8 mouse cellular contexts compared by ENCODE assay signal in the genomic region with DNA sequence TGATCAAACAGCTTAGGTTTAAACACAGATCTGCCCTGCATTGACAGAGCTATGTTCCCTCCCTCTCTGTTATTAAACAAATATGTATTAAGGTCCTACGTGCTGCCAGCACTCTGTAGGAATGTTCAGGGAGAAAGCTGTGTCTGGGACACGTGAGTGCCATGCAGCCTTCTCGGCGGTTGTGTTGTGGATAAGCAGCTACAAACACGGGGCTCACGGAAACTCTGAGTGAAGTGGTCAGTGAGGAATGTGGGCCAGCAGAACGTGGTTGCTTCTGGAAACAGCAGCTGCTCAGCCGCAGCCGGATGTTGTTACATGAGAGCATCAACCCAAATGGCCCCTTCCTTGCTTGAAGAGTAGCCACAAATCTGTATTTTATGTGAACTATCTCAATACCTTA.
A peak's percentile ranks its signal among the peaks of the same experiment; 100 is the strongest.
DNase-seq lines count a peak whose midpoint lies in the region; ATAC-seq and TF ChIP-seq lines count a peak whose summit lies in the region.

No protein-coding gene starts in this region.

- dilution Hi-C loops in CH12.LX (cut with MboI; ENCODE audit: extremely low pct_ligation_motif_present, extremely low pct_unique_long_range_greater_than_20kb, low sequenced_read_pairs) = no loop called here

- no peak overlapping the region for H3K4me2 ChIP-seq in CH12.LX (ENCODE audit: insufficient read depth, low read depth, poor library complexity, severe bottlenecking)
- no peak overlapping the region for H3K4me2 ChIP-seq in embryonic facial prominence, embryonic 13.5 days
- no peak overlapping the region for H3K4me2 ChIP-seq in intestine, embryonic 16.5 days (ENCODE audit: low read depth, low read length)

- in situ Hi-C loops in CH12.LX (cut with MboI; ENCODE audit: low pct_ligation_motif_present, low pct_unique_long_range_greater_than_20kb, low sequenced_read_pairs) = no loop called here

- H3K4me1 ChIP-seq in CH12.LX (ENCODE audit: control insufficient read depth in 1 of 2, insufficient read depth in 2 of 2) = peaks cover 9 to 17% of the 10 kb centered on the region in 2 experiments
- H3K4me1 ChIP-seq in embryonic facial prominence, embryonic 13.5 days = peaks cover 10% of the 10 kb centered on the region; the same call in 1 of the 2 replicates
- peaks cover 2% of the 10 kb centered on the region; the same call in 1 of the 2 replicates for H3K4me1 ChIP-seq in intestine, embryonic 16.5 days (ENCODE audit: control insufficient read depth, insufficient read depth, low read length)

- no peaks in the 10 kb centered on the region for H3K27me3 ChIP-seq in CH12.LX (replicated peaks)
- no peaks in the 10 kb centered on the region for H3K27me3 ChIP-seq in embryonic facial prominence, embryonic 13.5 days
- H3K27me3 ChIP-seq in intestine, embryonic 16.5 days (replicated peaks; ENCODE audit: control insufficient read depth, insufficient read depth, low read length) = no peaks in the 10 kb centered on the region

- peak; percentile 32; the same call in 1 of the 2 replicates for ATAC-seq in embryonic facial prominence, embryonic 13.5 days (ENCODE audit: insufficient number of reproducible peaks, insufficient read depth, low FRiP score, low TSS enrichment, low read depth)
- ATAC-seq in intestine, embryonic 16.5 days = peak; percentile 73

- no peak overlapping the region for H3K9ac ChIP-seq in CH12.LX (ENCODE audit: insufficient read depth, low read depth)
- no peak overlapping the region for H3K9ac ChIP-seq in embryonic facial prominence, embryonic 13.5 days
- no peak overlapping the region for H3K9ac ChIP-seq in intestine, embryonic 16.5 days (ENCODE audit: low read depth, low read length)

- no peaks in the 10 kb centered on the region for H3K9me3 ChIP-seq in CH12.LX (replicated peaks; ENCODE audit: low read length)
- no peaks in the 10 kb centered on the region for H3K9me3 ChIP-seq in embryonic facial prominence, embryonic 13.5 days
- no peaks in the 10 kb centered on the region for H3K9me3 ChIP-seq in intestine, embryonic 16.5 days (ENCODE audit: control insufficient read depth, low read length)

- DNase-seq in CH12.LX (ENCODE audit: extremely low read depth) (no peak), adipocyte (ENCODE audit: low spot score) (no peak)
- DNase-seq in mesoderm, embryonic 11.5 days (ENCODE audit: low read depth, low spot score) = peak; percentile 12
- DNase-seq in urinary bladder, postnatal 14 days (ENCODE audit: low spot score) = no peak
- no peak for DNase-seq in adrenal gland, postnatal 14 days
- no peak for DNase-seq in retina, postnatal 1 day

- TF ChIP-seq EP300 in CH12.LX (IDR thresholded peaks at IDR 0.05; ENCODE audit: low read length) = no peak

- TF ChIP-seq CTCF in CH12.LX (conservative IDR thresholded peaks at IDR 0.05 in 1 of 2, IDR thresholded peaks at IDR 0.05 in 1 of 2; ENCODE audit: low read depth in 2 of 2, low read length in 2 of 2) = no peak

- TF ChIP-seq POLR2A in CH12.LX (IDR thresholded peaks at IDR 0.05; ENCODE audit: low read depth, low read length) = no peak

- WGBS in embryonic facial prominence, embryonic 13.5 days = 34% methylated on average over 9 of the region's 9 CpGs
- 23% methylated on average over 9 of the region's 9 CpGs for WGBS in intestine, embryonic 16.5 days

- no peaks in the 10 kb centered on the region for H3K79me2 ChIP-seq in CH12.LX (replicated peaks; ENCODE audit: control insufficient read depth, extremely low read depth, insufficient read depth, poor library complexity, severe bottlenecking)

- TF ChIP-seq RAD21 in CH12.LX (IDR thresholded peaks at IDR 0.05; ENCODE audit: low read depth, low read length) = no peak

- H3K27ac ChIP-seq in CH12.LX (ENCODE audit: insufficient read depth, low read depth) = no peak overlapping the region
- H3K27ac ChIP-seq in embryonic facial prominence, embryonic 13.5 days = 0 out of 2 replicates have a peak overlapping the region, but pooled peaks have one; percentile 40
- H3K27ac ChIP-seq in intestine, embryonic 16.5 days (ENCODE audit: low read length) = peak overlapping the region; percentile 37; the same call in 1 of the 2 replicates

- no peak overlapping the region for H3K4me3 ChIP-seq in CH12.LX (replicated peaks in 1 of 3; ENCODE audit: low read depth in 2 of 3, low read length in 2 of 3, poor library complexity in 1 of 3)
- H3K4me3 ChIP-seq in embryonic facial prominence, embryonic 13.5 days = no peak overlapping the region
- H3K4me3 ChIP-seq in intestine, embryonic 16.5 days (ENCODE audit: low read length) = no peak overlapping the region

- no peaks in the 10 kb centered on the region for H3K36me3 ChIP-seq in CH12.LX (replicated peaks in 1 of 2; ENCODE audit: control insufficient read depth in 1 of 2, insufficient read depth in 1 of 2, low read length in 1 of 2)
- H3K36me3 ChIP-seq in embryonic facial prominence, embryonic 13.5 days = no peaks in the 10 kb centered on the region
- no peaks in the 10 kb centered on the region for H3K36me3 ChIP-seq in intestine, embryonic 16.5 days (ENCODE audit: control insufficient read depth, insufficient read depth, low read length)

TF ChIP-seq in CH12.LX, 34 proteins besides CTCF, POLR2A, EP300 and RAD21:
- TF ChIP-seq BHLHE40 (IDR thresholded peaks at IDR 0.05; ENCODE audit: low read depth, low read length) (peak; percentile 65), MAZ (IDR thresholded peaks at IDR 0.05; ENCODE audit: low read depth, low read length) (no peak)
